Mouse (Mus musculus): ENCODE data around the gene Sycp3. TPM values are rescaled to one million over a fixed set of nuclear protein-coding genes. Genes with fewer than 3 reads are reported as not detected.
A peak's percentile ranks its signal among the peaks of the same experiment; 100 is the strongest.
"Not testable (repeated sequence)": the region's sequence is repeated elsewhere in the genome, so short reads cannot be mapped to it uniquely, and the experiment has no call there.

Sycp3 gene
- polyA plus RNA-seq (2012; rRNA removed) = not detected in 2 replicates

GRCm38 (mm10) chr10:88459502-88459992 lies at the start of gene Sycp3:
Sycp3 (plus strand) TSS chr10:88459569.
- no peak for DNase-seq (ENCODE audit: low read depth, low spot score)

GRCm38 (mm10) chr10:88409751-88410150 lies 49.6 kb upstream of the Sycp3 start:
- WGBS = 62% methylated on average over 2 of the region's 2 CpGs
- no peak for DNase-seq (ENCODE audit: low read depth, low spot score)

More at GRCm38 (mm10) chr10:88459502-88459992, at the start of gene Sycp3:
- 87% methylated on average over 33 of the region's 33 CpGs for WGBS

GRCm38 (mm10) chr10:88412290-88412995 lies 46.9 kb upstream of the Sycp3 start:
- WGBS = 80% methylated on average over 17 of the region's 17 CpGs

GRCm38 (mm10) chr10:88417686-88418085 lies 41.7 kb upstream of the Sycp3 start:
- 89% methylated on average over 5 of the region's 5 CpGs for WGBS

More at GRCm38 (mm10) chr10:88412290-88412995, 46.9 kb upstream of the Sycp3 start:
- DNase-seq (ENCODE audit: low read depth, low spot score) = no peak

GRCm38 (mm10) chr10:88420141-88420541 lies 39.2 kb upstream of the Sycp3 start:
- whole genome bisulfite sequencing = 74% methylated on average over 11 of the region's 11 CpGs

More at GRCm38 (mm10) chr10:88417686-88418085, 41.7 kb upstream of the Sycp3 start:
- no peak for DNase-seq (ENCODE audit: low read depth, low spot score)

GRCm38 (mm10) chr10:88420655-88421435 lies 38.5 kb upstream of the Sycp3 start:
- 88% methylated on average over 19 of the region's 19 CpGs for WGBS
- DNase-seq (ENCODE audit: low read depth, low spot score) = no peak

More at GRCm38 (mm10) chr10:88420141-88420541, 39.2 kb upstream of the Sycp3 start:
- no peak for DNase-seq (ENCODE audit: low read depth, low spot score)

- WGBS = 95% methylated on average over 2 of the region's 2 CpGs
- DNase-seq (ENCODE audit: low read depth, low spot score) = peak; percentile 44
Observed at GRCm38 (mm10) chr10:88426158-88426816, 33.1 kb upstream of the Sycp3 start.

GRCm38 (mm10) chr10:88426896-88427295 lies 32.5 kb upstream of the Sycp3 start:
- 54% methylated on average over 5 of the region's 5 CpGs for WGBS
- DNase-seq (ENCODE audit: low read depth, low spot score) = no peak

- WGBS = 92% methylated on average over 6 of the region's 6 CpGs
- DNase-seq (ENCODE audit: low read depth, low spot score) = no peak
Observed at GRCm38 (mm10) chr10:88427998-88428397, 31.4 kb upstream of the Sycp3 start.

- 76% methylated on average over 6 of the region's 6 CpGs for WGBS
- no peak for DNase-seq (ENCODE audit: low read depth, low spot score)
Observed at GRCm38 (mm10) chr10:88441224-88441623, 18.1 kb upstream of the Sycp3 start.

GRCm38 (mm10) chr10:88451221-88451620 lies 8.1 kb upstream of the Sycp3 start:
- DNase-seq (ENCODE audit: low read depth, low spot score) = peak; percentile 6
- WGBS = 41% methylated on average over 2 of the region's 2 CpGs

- DNase-seq (ENCODE audit: low read depth, low spot score) = no peak
- WGBS = 85% methylated on average over 6 of the region's 6 CpGs
Observed at GRCm38 (mm10) chr10:88451990-88452389, 7.4 kb upstream of the Sycp3 start.

- 51% methylated on average over 6 of the region's 6 CpGs for WGBS
- no peak for DNase-seq (ENCODE audit: low read depth, low spot score)
Observed at GRCm38 (mm10) chr10:88457816-88458215, 1.6 kb upstream of the Sycp3 start.

- 79% methylated on average over 18 of the region's 18 CpGs for WGBS
- no peak for DNase-seq (ENCODE audit: low read depth, low spot score)
Observed at GRCm38 (mm10) chr10:88460122-88460820, 902 bp downstream of the Sycp3 start.

- not testable (repeated sequence) for DNase-seq (ENCODE audit: low read depth, low spot score)
- WGBS = 88% methylated on average over 10 of the region's 10 CpGs
Observed at GRCm38 (mm10) chr10:88482866-88483265, 23.5 kb downstream of the Sycp3 start.

GRCm38 (mm10) chr10:88488629-88489028 lies 29.3 kb downstream of the Sycp3 start:
- no peak for DNase-seq (ENCODE audit: low read depth, low spot score)
- WGBS = 78% methylated on average over 5 of the region's 5 CpGs

GRCm38 (mm10) chr10:88491632-88492031 lies 32.3 kb downstream of the Sycp3 start:
- DNase-seq (ENCODE audit: low read depth, low spot score) = no peak
- 59% methylated on average over 7 of the region's 7 CpGs for WGBS

- DNase-seq (ENCODE audit: low read depth, low spot score) = no peak
- 78% methylated on average over 8 of the region's 8 CpGs for WGBS
Observed at GRCm38 (mm10) chr10:88492658-88493057, 33.3 kb downstream of the Sycp3 start.

- DNase-seq (ENCODE audit: low read depth, low spot score) = no peak
- WGBS = 36% methylated on average over 4 of the region's 4 CpGs
Observed at GRCm38 (mm10) chr10:88494959-88495587, 35.7 kb downstream of the Sycp3 start.
